Mouse (Mus musculus) liver, embryonic 18 days (tissue): ENCODE measurements around the gene Lancl3. TPM values are rescaled to one million over a fixed set of nuclear protein-coding genes. Genes with fewer than 3 reads are reported as not detected.

ENCODE experiments used
- polyA plus RNA-seq: library from polyadenylated mRNA; depleted of rRNA; stranded (reverse); fragments of >200 nt; gene quantifications from 2 replicates; pipeline ENCODE4 v1.2.3, GENCODE M21; 2012; rRNA removed

Gene Lancl3
- polyA plus RNA-seq, result 0.05 and 0.06 TPM in 2 replicates

DNA sequence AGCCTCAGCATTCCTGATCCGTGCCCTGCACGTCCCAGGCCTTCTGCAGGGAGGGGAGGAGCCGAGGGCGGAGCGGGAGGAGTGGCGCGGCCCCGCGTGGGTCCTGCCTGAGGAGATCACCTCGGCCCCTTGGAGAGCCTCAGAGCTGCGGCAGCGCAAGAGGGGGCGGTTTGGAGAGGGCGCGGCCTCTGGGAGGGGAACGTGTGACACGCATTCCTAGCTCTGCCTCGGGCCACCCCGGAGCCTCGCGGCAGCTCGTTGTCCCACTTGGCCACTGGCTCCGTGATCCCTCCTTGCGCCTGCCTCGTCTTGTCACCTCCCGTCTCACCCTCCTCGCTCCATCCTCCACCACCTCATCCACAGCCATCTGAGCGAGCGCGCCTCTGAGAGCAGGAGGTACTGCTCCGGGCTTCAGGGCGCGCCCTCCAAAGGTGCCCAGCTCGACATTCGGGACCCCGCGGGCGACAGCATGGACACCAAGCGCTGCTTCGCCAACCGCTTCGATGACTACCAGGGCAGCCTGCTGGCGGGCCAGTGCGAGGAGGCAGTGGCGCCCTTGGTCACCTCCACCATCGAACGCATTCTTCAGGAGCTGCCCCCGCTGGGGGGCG lies at the start of gene Lancl3:
Lancl3 (plus strand) TSS at position 142 of the 611 bp plus-strand sequence.

DNA sequence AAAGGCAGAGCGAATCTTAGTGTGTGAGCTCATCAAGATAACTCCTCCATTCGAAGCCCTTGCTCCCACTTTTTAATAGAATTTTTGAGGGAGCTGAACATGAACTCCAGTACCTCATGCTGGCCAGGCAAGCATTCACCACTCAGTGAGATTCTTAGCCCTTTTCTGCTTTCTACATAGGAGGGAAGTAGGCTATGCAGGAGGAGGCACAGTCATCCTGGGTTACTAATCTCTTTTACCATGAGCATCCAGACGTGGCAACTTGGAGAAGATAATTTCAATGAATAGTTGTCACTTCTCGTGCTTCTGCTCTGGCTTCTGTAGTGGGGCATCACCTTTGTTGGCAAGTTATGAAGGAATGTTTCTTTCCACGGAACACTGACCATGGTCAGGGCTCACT lies 57.1 kb downstream of the Lancl3 start, which contains the start of gene Gm14862:
Gm14862 (minus strand) TSS at position 134 of the 400 bp plus-strand sequence.

DNA sequence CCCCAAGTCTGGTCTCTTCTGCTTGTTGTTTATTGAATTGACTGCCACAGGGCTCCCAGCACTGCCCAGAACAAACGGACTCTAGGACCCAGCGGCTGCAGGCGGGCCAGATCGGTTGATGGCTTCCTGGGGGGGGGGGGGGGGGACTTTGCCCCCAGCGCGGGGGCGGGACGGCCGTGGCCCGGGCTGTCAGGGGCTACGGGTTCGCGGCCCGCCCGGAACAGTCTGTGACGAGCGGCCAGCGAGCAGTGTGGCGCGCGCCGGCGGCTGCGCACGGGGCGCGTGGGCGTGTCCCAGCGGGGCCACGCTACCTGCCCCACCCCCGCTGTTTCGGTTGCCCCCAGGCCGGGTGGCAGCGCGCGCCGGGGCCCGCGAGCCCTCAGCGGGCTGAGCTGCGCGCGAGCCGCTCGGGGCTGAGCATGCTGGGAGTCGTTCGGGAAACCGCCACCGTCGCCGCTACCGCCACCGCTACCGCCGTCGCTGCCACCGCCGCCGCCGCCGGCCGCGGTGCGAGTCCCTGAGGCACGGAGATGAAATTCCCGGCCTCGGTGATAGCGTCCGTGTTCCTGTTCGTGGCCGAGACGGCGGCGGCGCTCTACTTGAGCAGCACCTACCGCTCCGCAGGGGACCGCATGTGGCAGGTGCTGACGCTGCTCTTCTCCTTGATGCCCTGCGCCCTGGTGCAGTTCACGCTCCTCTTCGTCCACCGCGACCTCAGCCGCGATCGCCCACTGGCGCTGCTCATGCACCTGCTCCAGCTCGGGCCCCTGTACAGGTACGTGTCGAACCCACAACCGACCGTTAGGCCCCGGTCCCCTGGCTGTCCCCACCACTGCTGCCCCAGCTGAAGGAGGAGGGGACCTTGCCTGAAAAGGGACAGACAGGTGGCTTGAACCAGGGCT lies 73.0 kb downstream of the Lancl3 start, which contains the start of gene Xk:
Xk (plus strand) TSS at position 297 of the 902 bp plus-strand sequence.

DNA sequence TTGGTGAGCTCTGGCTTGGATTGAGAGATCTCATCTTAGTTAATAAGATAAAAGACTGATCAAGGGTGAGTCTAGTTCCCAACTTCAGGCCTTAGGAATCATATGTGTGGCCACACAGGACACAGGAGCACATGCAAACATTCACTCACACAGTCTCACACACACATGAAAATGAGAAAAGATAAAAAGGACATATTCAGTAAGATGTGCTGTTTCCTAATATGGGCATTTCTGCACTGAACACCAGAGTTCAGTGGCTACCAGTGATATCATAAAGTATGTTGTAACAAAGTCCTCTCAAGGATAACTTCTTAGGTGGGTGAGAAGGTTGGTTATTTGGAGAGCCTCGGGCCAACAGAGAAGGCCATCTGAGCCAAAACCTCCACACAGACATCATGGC lies 83.8 kb downstream of the Lancl3 start, which contains the start of gene H2al1m:
H2al1m (plus strand) TSS at position 301 of the 400 bp plus-strand sequence.

Other genes with a start within 250 kb of the Lancl3 start
- not detected in 2 replicates for gene Fthl17b, start 236.9 kb upstream of the Lancl3 start, polyA plus RNA-seq
- not detected in 2 replicates for gene Fthl17c, start 223.3 kb upstream of the Lancl3 start, polyA plus RNA-seq
- not detected in 2 replicates for gene Fthl17d, start 213.1 kb upstream of the Lancl3 start, polyA plus RNA-seq
- not detected in 2 replicates for gene Fthl17e, start 166.4 kb upstream of the Lancl3 start, polyA plus RNA-seq
- gene Fthl17f, start 136.9 kb upstream of the Lancl3 start, polyA plus RNA-seq, result not detected in 2 replicates
- not detected in 2 replicates for gene 4930402K13Rik, start 95.3 kb upstream of the Lancl3 start, polyA plus RNA-seq
- gene Gm14862, start 57.0 kb downstream of the Lancl3 start, polyA plus RNA-seq, result 0.44 and 0.76 TPM in 2 replicates
- 8.2 and 9.3 TPM in 2 replicates for gene Xk, start 72.9 kb downstream of the Lancl3 start, polyA plus RNA-seq
- 1.2 and 2.1 TPM in 2 replicates for gene H2al1m, start 83.9 kb downstream of the Lancl3 start, polyA plus RNA-seq
- 0.11 TPM in 1 of 2 replicates, not detected in the other for gene H2al1k, start 150.7 kb downstream of the Lancl3 start, polyA plus RNA-seq